In genomic region chr3:89330948-89331347, GRCm38 (mm10) we compare ENCODE assay signal across 13 mouse cellular contexts. TPM values are rescaled to one million over a fixed set of nuclear protein-coding genes. Genes with fewer than 3 reads are reported as not detected.
A peak's percentile ranks its signal among the peaks of the same experiment; 100 is the strongest.
DNase-seq lines count a peak whose midpoint lies in the region; ATAC-seq and TF ChIP-seq lines count a peak whose summit lies in the region.
"Had no signal": no experiment of that assay in that cellular context is flagged by ENCODE, and none has a peak within 500 bp of the region (broad histone marks: within the 10 kb centered on the region; RNA-seq: fewer than 3 reads in every experiment).

No protein-coding gene starts in this region.

- no peak for TF ChIP-seq CTCF in hindbrain, postnatal 0 days (IDR thresholded peaks at IDR 0.05; ENCODE audit: low read depth)
- TF ChIP-seq CTCF in stomach, postnatal 0 days (IDR thresholded peaks at IDR 0.05; ENCODE audit: low read depth), result no peak

- 16% methylated on average over 10 of the region's 10 CpGs for WGBS in midbrain, embryonic 12.5 days
- WGBS in midbrain, embryonic 13.5 days, result 15% methylated on average over 10 of the region's 10 CpGs
- 26% methylated on average over 10 of the region's 10 CpGs for WGBS in hindbrain, postnatal 0 days
- WGBS in stomach, postnatal 0 days, result 36% methylated on average over 10 of the region's 10 CpGs

- H3K9me3 ChIP-seq in midbrain, embryonic 12.5 days, result no peaks in the 10 kb centered on the region
- H3K9me3 ChIP-seq in midbrain, embryonic 13.5 days, result no peaks in the 10 kb centered on the region
- no peaks in the 10 kb centered on the region for H3K9me3 ChIP-seq in hindbrain, postnatal 0 days (ENCODE audit: low read length)
- H3K9me3 ChIP-seq in stomach, postnatal 0 days (ENCODE audit: control insufficient read depth, low read length), result no peaks in the 10 kb centered on the region
- H3K9me3 ChIP-seq: hindbrain, embryonic 15.5 days had no signal

- H3K4me1 ChIP-seq in midbrain, embryonic 12.5 days, result peaks cover 46% of the 10 kb centered on the region
- H3K4me1 ChIP-seq in midbrain, embryonic 13.5 days (replicated peaks), result peaks cover 62% of the 10 kb centered on the region
- H3K4me1 ChIP-seq in hindbrain, postnatal 0 days (ENCODE audit: insufficient read depth, low read length), result peaks cover 16% of the 10 kb centered on the region
- H3K4me1 ChIP-seq in stomach, postnatal 0 days (replicated peaks; ENCODE audit: control insufficient read depth, insufficient read depth), result no peaks in the 10 kb centered on the region

- DNase-seq in cerebellum, postnatal 10 days, result peak; percentile 56
- DNase-seq in cerebellum, adult 11 months, result no peak
- DNase-seq in hindbrain, postnatal 0 days (ENCODE audit: low spot score), result peak; percentile 60
- DNase-seq in stomach, postnatal 0 days (ENCODE audit: low spot score), result no peak
- no peak for DNase-seq in B cell, adult 2 months
- DNase-seq in heart, adult 18-20 months, result no peak
- DNase-seq: cerebellum, adult 2 months; right cerebral cortex, postnatal 4 days had no signal

- H3K27me3 ChIP-seq in midbrain, embryonic 12.5 days, result peaks cover 73% of the 10 kb centered on the region
- peaks cover 6% of the 10 kb centered on the region; the same call in 1 of the 2 replicates for H3K27me3 ChIP-seq in midbrain, embryonic 13.5 days
- no peaks in the 10 kb centered on the region for H3K27me3 ChIP-seq in hindbrain, postnatal 0 days (ENCODE audit: insufficient read depth, low read length)
- H3K27me3 ChIP-seq in stomach, postnatal 0 days (ENCODE audit: control insufficient read depth, insufficient read depth, low read length), result no peaks in the 10 kb centered on the region
- H3K27me3 ChIP-seq: hindbrain, embryonic 15.5 days had no signal

- ATAC-seq in midbrain, embryonic 12.5 days (ENCODE audit: low FRiP score, low read depth), result 0 out of 2 replicates have a peak, but pooled peaks have one; percentile 16
- no peak for ATAC-seq in midbrain, embryonic 13.5 days
- peak; percentile 48 for ATAC-seq in hindbrain, postnatal 0 days
- ATAC-seq in stomach, postnatal 0 days (ENCODE audit: low FRiP score, low TSS enrichment), result 0 out of 2 replicates have a peak, but pooled peaks have one; percentile 45

- no peak overlapping the region for H3K27ac ChIP-seq in midbrain, embryonic 12.5 days (replicated peaks)
- no peak overlapping the region for H3K27ac ChIP-seq in midbrain, embryonic 13.5 days
- H3K27ac ChIP-seq in hindbrain, postnatal 0 days, result no peak overlapping the region
- H3K27ac ChIP-seq in stomach, postnatal 0 days (replicated peaks), result 0 out of 2 replicates have a peak overlapping the region, but pooled peaks have one; percentile 4
- H3K27ac ChIP-seq: hindbrain, embryonic 15.5 days had no signal

- no peak overlapping the region for H3K9ac ChIP-seq in midbrain, embryonic 12.5 days (replicated peaks)
- no peak overlapping the region for H3K9ac ChIP-seq in midbrain, embryonic 13.5 days (replicated peaks)
- no peak overlapping the region for H3K9ac ChIP-seq in hindbrain, postnatal 0 days (replicated peaks; ENCODE audit: low read length)
- H3K9ac ChIP-seq in stomach, postnatal 0 days (ENCODE audit: low read length), result no peak overlapping the region
- H3K9ac ChIP-seq: hindbrain, embryonic 15.5 days had no signal

- H3K36me3 ChIP-seq in midbrain, embryonic 12.5 days, result peaks cover 18% of the 10 kb centered on the region
- H3K36me3 ChIP-seq in midbrain, embryonic 13.5 days, result peaks cover 18% of the 10 kb centered on the region
- 0 out of 2 replicates have a peak, but pooled peaks cover 3% of the 10 kb centered on the region for H3K36me3 ChIP-seq in hindbrain, postnatal 0 days (ENCODE audit: insufficient read depth, low read length)
- 0 out of 2 replicates have a peak, but pooled peaks cover 2% of the 10 kb centered on the region for H3K36me3 ChIP-seq in stomach, postnatal 0 days (ENCODE audit: control insufficient read depth, insufficient read depth, low read length)
- H3K36me3 ChIP-seq: hindbrain, embryonic 15.5 days had no signal

- H3K4me2 ChIP-seq in midbrain, embryonic 12.5 days (replicated peaks), result no peak overlapping the region
- no peak overlapping the region for H3K4me2 ChIP-seq in midbrain, embryonic 13.5 days (replicated peaks)
- H3K4me2 ChIP-seq in hindbrain, postnatal 0 days (ENCODE audit: low read depth, low read length), result no peak overlapping the region
- no peak overlapping the region for H3K4me2 ChIP-seq in stomach, postnatal 0 days (replicated peaks; ENCODE audit: low read depth)
- H3K4me2 ChIP-seq: hindbrain, embryonic 15.5 days had no signal

- TF ChIP-seq EP300 in stomach, postnatal 0 days (optimal IDR thresholded peaks at IDR 0.05), result no peak

- H3K4me3 ChIP-seq in midbrain, embryonic 12.5 days, result no peak overlapping the region
- H3K4me3 ChIP-seq in midbrain, embryonic 13.5 days (replicated peaks), result no peak overlapping the region
- no peak overlapping the region for H3K4me3 ChIP-seq in hindbrain, postnatal 0 days (ENCODE audit: low read length)
- no peak overlapping the region for H3K4me3 ChIP-seq in stomach, postnatal 0 days (ENCODE audit: low read depth, low read length)
- H3K4me3 ChIP-seq: hindbrain, embryonic 15.5 days had no signal

RNA-seq across cellular contexts. Expression of gene Efna4, which starts 6.9 kb away (rescaled TPM):
- 16.8 and 17.3 TPM in 2 replicates for polyA plus RNA-seq in midbrain, embryonic 12.5 days (2016; fragmentation: Nextera tagmentation; extraction: Ambion mirVana)
- 8.8 and 11.4 TPM in 2 replicates for polyA plus RNA-seq in midbrain, embryonic 13.5 days (2015; fragmentation: Nextera tagmentation; extraction: Ambion mirVana)
- total RNA-seq in hindbrain, postnatal 0 days (2014; rRNA removed), result 7.6 and 9.6 TPM in 2 replicates
- 3.5 and 4.2 TPM in 2 replicates for polyA plus RNA-seq in hindbrain, postnatal 0 days (2015; fragmentation: Nextera tagmentation; extraction: Ambion mirVana)
- 8.9 and 11.7 TPM in 2 replicates for polyA plus RNA-seq in stomach, postnatal 0 days (2015; fragmentation: Nextera tagmentation; extraction: Ambion mirVana)
- under 1 TPM in 1 of 2 experiments, not detected in 1; 0.28 TPM for total RNA-seq in heart, adult 18-20 months (2021)
- total RNA-seq: gastrocnemius, adult 18-20 months; megakaryocyte-erythroid progenitor cell, adult 5-6 weeks had no signal

RNA-seq across cellular contexts. Expression of gene Efna3, which starts 8.2 kb away (rescaled TPM):
- polyA plus RNA-seq in midbrain, embryonic 12.5 days (2016; fragmentation: Nextera tagmentation; extraction: Ambion mirVana), result 10.7 and 11.1 TPM in 2 replicates
- polyA plus RNA-seq in midbrain, embryonic 13.5 days (2015; fragmentation: Nextera tagmentation; extraction: Ambion mirVana), result 21.8 and 22.5 TPM in 2 replicates
- 107 and 171 TPM in 2 replicates for total RNA-seq in hindbrain, postnatal 0 days (2014; rRNA removed)
- 57.0 and 61.4 TPM in 2 replicates for polyA plus RNA-seq in hindbrain, postnatal 0 days (2015; fragmentation: Nextera tagmentation; extraction: Ambion mirVana)
- 25.8 and 29.2 TPM in 2 replicates for polyA plus RNA-seq in stomach, postnatal 0 days (2015; fragmentation: Nextera tagmentation; extraction: Ambion mirVana)
- total RNA-seq in heart, adult 18-20 months (2021), result not detected
- total RNA-seq: gastrocnemius, adult 18-20 months; megakaryocyte-erythroid progenitor cell, adult 5-6 weeks had no signal

RNA-seq across cellular contexts. Expression of gene Adam15, which starts 18.8 kb away (rescaled TPM):
- 35.0 and 37.0 TPM in 2 replicates for polyA plus RNA-seq in midbrain, embryonic 12.5 days (2016; fragmentation: Nextera tagmentation; extraction: Ambion mirVana)
- 28.2 and 34.2 TPM in 2 replicates for polyA plus RNA-seq in midbrain, embryonic 13.5 days (2015; fragmentation: Nextera tagmentation; extraction: Ambion mirVana)
- 94.4 and 107 TPM in 2 replicates for total RNA-seq in hindbrain, postnatal 0 days (2014; rRNA removed)
- polyA plus RNA-seq in hindbrain, postnatal 0 days (2015; fragmentation: Nextera tagmentation; extraction: Ambion mirVana), result 67.6 and 73.2 TPM in 2 replicates
- polyA plus RNA-seq in stomach, postnatal 0 days (2015; fragmentation: Nextera tagmentation; extraction: Ambion mirVana), result 43.0 and 44.8 TPM in 2 replicates
- 10 to 100 TPM; 45.5 to 47.0 TPM for total RNA-seq in heart, adult 18-20 months (2021)

RNA-seq across cellular contexts. Expression of gene Dcst2, which starts 30.8 kb away (rescaled TPM):
- polyA plus RNA-seq in midbrain, embryonic 12.5 days (2016; fragmentation: Nextera tagmentation; extraction: Ambion mirVana), result 0.22 and 0.29 TPM in 2 replicates
- polyA plus RNA-seq in midbrain, embryonic 13.5 days (2015; fragmentation: Nextera tagmentation; extraction: Ambion mirVana), result 0.19 and 0.24 TPM in 2 replicates
- total RNA-seq in hindbrain, postnatal 0 days (2014; rRNA removed), result 0.07 and 0.31 TPM in 2 replicates
- polyA plus RNA-seq in hindbrain, postnatal 0 days (2015; fragmentation: Nextera tagmentation; extraction: Ambion mirVana), result 0.20 and 0.42 TPM in 2 replicates
- 0.33 and 0.41 TPM in 2 replicates for polyA plus RNA-seq in stomach, postnatal 0 days (2015; fragmentation: Nextera tagmentation; extraction: Ambion mirVana)
- not detected for total RNA-seq in heart, adult 18-20 months (2021)
- total RNA-seq: gastrocnemius, adult 18-20 months; megakaryocyte-erythroid progenitor cell, adult 5-6 weeks had no signal

RNA-seq across cellular contexts. Expression of gene Dcst1, which starts 34.1 kb away (rescaled TPM):
- 0.20 and 0.65 TPM in 2 replicates for polyA plus RNA-seq in midbrain, embryonic 12.5 days (2016; fragmentation: Nextera tagmentation; extraction: Ambion mirVana)
- polyA plus RNA-seq in midbrain, embryonic 13.5 days (2015; fragmentation: Nextera tagmentation; extraction: Ambion mirVana), result 0.88 and 0.93 TPM in 2 replicates
- 0.05 TPM in 1 of 2 replicates, not detected in the other for total RNA-seq in hindbrain, postnatal 0 days (2014; rRNA removed)
- polyA plus RNA-seq in hindbrain, postnatal 0 days (2015; fragmentation: Nextera tagmentation; extraction: Ambion mirVana), result 1.00 and 1.1 TPM in 2 replicates
- 0.29 and 0.36 TPM in 2 replicates for polyA plus RNA-seq in stomach, postnatal 0 days (2015; fragmentation: Nextera tagmentation; extraction: Ambion mirVana)
- not detected for total RNA-seq in heart, adult 18-20 months (2021)
- total RNA-seq: gastrocnemius, adult 18-20 months; megakaryocyte-erythroid progenitor cell, adult 5-6 weeks had no signal

Comparison
In these comparisons a context has a peak if more than half of its experiments do, and no peak if none do; other contexts are left out.
1. DNase-seq: peak in cerebellum, postnatal 10 days (2 of 2) and hindbrain, postnatal 0 days (single experiment); none in cerebellum, adult 11 months (single experiment), stomach, postnatal 0 days (single experiment), B cell, adult 2 months (0 of 2) and heart, adult 18-20 months (0 of 2).